Mouse (Mus musculus): ENCODE data around the gene Acyp2. TPM values are rescaled to one million over a fixed set of nuclear protein-coding genes. Genes with fewer than 3 reads are reported as not detected.

The Acyp2 gene
- 0.55 and 0.74 TPM in 2 replicates for polyA plus RNA-seq (2012)

DNA sequence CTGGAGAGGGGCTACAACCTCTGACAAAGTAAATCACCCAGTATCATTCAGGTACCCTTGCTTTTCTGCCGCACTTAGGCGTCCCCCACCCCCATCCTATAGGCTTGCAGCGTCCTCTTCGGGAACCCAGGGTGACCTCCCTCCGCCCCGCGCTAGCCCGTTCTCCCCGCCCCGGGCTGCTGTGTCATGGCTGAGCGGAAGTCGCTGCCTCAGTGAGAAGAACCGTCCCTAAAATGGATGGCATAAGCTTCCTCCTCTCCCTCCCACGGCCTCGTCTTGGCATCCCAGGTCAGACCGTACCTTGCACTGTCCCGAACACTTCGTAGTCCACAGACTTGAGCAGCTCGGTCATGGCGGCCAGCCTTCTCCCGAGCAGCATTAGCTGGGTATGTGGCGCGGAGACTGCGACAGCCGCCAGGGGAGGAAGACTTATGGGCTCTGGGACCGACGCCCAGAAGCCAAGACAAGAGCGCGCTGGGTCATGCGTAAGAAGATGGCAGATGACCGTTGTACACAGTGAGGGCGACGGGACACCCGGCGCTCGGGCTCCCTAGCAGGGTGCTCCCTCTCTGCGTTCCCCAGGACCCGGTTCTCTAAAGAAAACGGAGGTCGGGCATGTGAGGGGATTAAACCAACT, at the start of gene Acyp2:
Acyp2 (minus strand) TSS at position 587 of the 637 bp plus-strand sequence.

DNA sequence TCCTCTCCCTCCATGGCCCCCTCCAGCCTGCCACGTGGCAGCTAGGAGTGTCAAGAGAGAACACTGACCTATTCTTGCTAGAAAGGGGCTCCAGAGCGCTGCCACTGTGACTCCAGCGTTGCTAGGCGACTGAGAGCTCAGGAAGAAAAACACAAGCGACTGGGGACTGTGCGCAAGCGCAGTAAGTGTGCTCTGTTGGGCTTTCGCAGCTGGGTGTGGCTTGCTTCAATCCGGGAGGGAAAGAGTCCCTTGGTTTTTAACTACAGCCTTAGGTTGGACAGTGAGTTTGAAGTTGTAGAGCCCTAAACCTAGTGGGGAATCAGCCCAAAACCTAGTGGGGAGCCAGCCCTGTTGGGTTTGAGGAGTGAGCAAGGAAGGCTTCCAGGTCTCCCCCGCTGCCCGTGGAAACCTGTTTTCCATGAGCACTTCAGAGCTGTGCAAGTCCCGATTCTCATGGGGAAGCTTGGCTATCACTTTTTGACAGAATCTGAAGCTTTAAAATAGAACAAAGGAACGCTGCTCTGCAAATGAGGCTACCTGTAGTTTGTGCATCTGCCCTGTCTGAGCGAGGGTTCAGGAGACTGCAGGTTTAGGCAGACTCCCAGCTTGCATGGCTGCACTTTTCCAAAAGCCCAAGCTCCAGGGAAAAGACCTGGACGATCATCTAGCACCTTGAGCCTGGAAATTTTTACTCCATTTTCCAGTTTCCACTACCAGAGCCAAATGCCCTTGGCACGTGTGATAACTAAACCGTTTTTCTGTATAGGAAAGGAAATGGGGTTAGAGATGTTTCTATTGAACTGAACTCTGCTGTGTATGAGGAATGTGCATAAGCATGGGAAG, 177.4 kb downstream of the Acyp2 start, which contains the start of gene 4930505A04Rik:
4930505A04Rik (minus strand) TSS at position 77 of the 843 bp plus-strand sequence.

Other genes with a start within 250 kb of the Acyp2 start
- not detected in 2 replicates for gene 4930505A04Rik, start 177.8 kb downstream of the Acyp2 start, polyA plus RNA-seq (2012)
- gene Psme4, start 122.1 kb upstream of the Acyp2 start, polyA plus RNA-seq (2012), result 2.7 and 3.1 TPM in 2 replicates
- not detected in 2 replicates for gene Gpr75, start 235.8 kb upstream of the Acyp2 start, polyA plus RNA-seq (2012)
- gene Asb3, start 235.8 kb upstream of the Acyp2 start, polyA plus RNA-seq (2012), result 1.4 and 1.5 TPM in 2 replicates

Measured in megakaryocyte-erythroid progenitor cell, adult 5 weeks (primary cell).